Mouse (Mus musculus) duodenum, adult 2 months (tissue): ENCODE measurements around the gene Denr. TPM values are rescaled to one million over a fixed set of nuclear protein-coding genes. Genes with fewer than 3 reads are reported as not detected.

Experiments used
- polyA plus RNA-seq: library from polyadenylated mRNA; depleted of rRNA; stranded (reverse); fragments of >200 nt; gene quantifications from 2 replicates; pipeline ENCODE4 v1.2.3, GENCODE M21; 2012; ENCODE audit warnings: low replicate concordance; rRNA removed

Denr gene
- 1.6 and 7.7 TPM in 2 replicates for polyA plus RNA-seq

GRCm38 (mm10) chr5:123906976-123907630 lies at the start of gene Denr:
Gene Denr, plus strand, starts transcription at chr5:123907175.

GRCm38 (mm10) chr5:123865365-123865764 lies 41.6 kb upstream of the Denr start, which contains the start of gene Hcar2:
Gene Hcar2, minus strand, starts transcription at chr5:123865499.

GRCm38 (mm10) chr5:123879928-123880327 lies 27.0 kb upstream of the Denr start, which contains the start of gene Hcar1:
Gene Hcar1, minus strand, starts transcription at chr5:123880020.

GRCm38 (mm10) chr5:123927118-123927517 lies 20.1 kb downstream of the Denr start, which contains the start of gene Gm43518:
Gene Gm43518, plus strand, starts transcription at chr5:123927418.

GRCm38 (mm10) chr5:123930508-123930989 lies 23.6 kb downstream of the Denr start, which contains the start of gene Ccdc62:
Gene Ccdc62, plus strand, starts transcription at chr5:123930679.

GRCm38 (mm10) chr5:123973299-123974178 lies 66.6 kb downstream of the Denr start, which contains the start of gene Hip1r:
Gene Hip1r, plus strand, starts transcription at chr5:123973628.

Other genes starting within 250 kb of the Denr start
- gene Clip1, start 222.6 kb upstream of the Denr start, polyA plus RNA-seq, result 6.8 and 8.5 TPM in 2 replicates
- 16.9 and 18.8 TPM in 2 replicates for gene Zcchc8, start 186.1 kb upstream of the Denr start, polyA plus RNA-seq
- gene Rsrc2, start 157.8 kb upstream of the Denr start, polyA plus RNA-seq, result 2.1 and 2.5 TPM in 2 replicates
- 0.36 and 1.7 TPM in 2 replicates for gene Kntc1, start 157.5 kb upstream of the Denr start, polyA plus RNA-seq
- 0.13 and 0.20 TPM in 2 replicates for gene Hcar2, start 41.7 kb upstream of the Denr start, polyA plus RNA-seq
- gene Hcar1, start 27.2 kb upstream of the Denr start, polyA plus RNA-seq, result 1.9 and 2.9 TPM in 2 replicates
- gene Gm43518, start 20.2 kb downstream of the Denr start, polyA plus RNA-seq, result not detected in 2 replicates
- gene Ccdc62, start 23.5 kb downstream of the Denr start, polyA plus RNA-seq, result 0.36 and 1.0 TPM in 2 replicates
- gene Hip1r, start 66.5 kb downstream of the Denr start, polyA plus RNA-seq, result 35.1 and 40.2 TPM in 2 replicates
- 71.7 and 79.5 TPM in 2 replicates for gene Vps37b, start 125.1 kb downstream of the Denr start, polyA plus RNA-seq
- 18.0 and 32.2 TPM in 2 replicates for gene Abcb9, start 188.6 kb downstream of the Denr start, polyA plus RNA-seq
- gene Ogfod2, start 205.1 kb downstream of the Denr start, polyA plus RNA-seq, result 72.2 and 78.6 TPM in 2 replicates
- gene Arl6ip4, start 208.9 kb downstream of the Denr start, polyA plus RNA-seq, result 15.6 and 20.9 TPM in 2 replicates